Mouse (Mus musculus) CH12.LX (cell line): ENCODE measurements around the gene Cdk13. TPM values are rescaled to one million over a fixed set of nuclear protein-coding genes. Genes with fewer than 3 reads are reported as not detected.

Source experiments
- DNase-seq: peaks from one replicate; pipeline ENCODE4 v3.0.0-alpha.2; 2013; ENCODE audit errors: extremely low read depth
- H3K27ac ChIP-seq: 2 replicates; pipeline ENCODE4 v1.5.1; 2012; ENCODE audit warnings: low read depth, mild to moderate bottlenecking, control low read depth, moderate library complexity; ENCODE audit not compliant: insufficient read depth
- H3K27me3 ChIP-seq: replicated peaks from 2 replicates; pipeline ENCODE3; 2012; ENCODE audit warnings: inconsistent platforms
- H3K36me3 ChIP-seq, 2 experiments: replicated peaks in 1 of 2; 2 replicates each; pipeline versions ENCODE3 to v1.6.1; 2012; ENCODE audit warnings: inconsistent platforms in 1 of 2, low read length in 1 of 2, mild to moderate bottlenecking in 1 of 2, mixed read lengths in 1 of 2, moderate library complexity in 1 of 2; ENCODE audit not compliant: control insufficient read depth in 1 of 2, insufficient read depth in 1 of 2
- H3K4me1 ChIP-seq, 2 experiments: 2 replicates each; pipeline ENCODE4 v1.6.1; 2012; ENCODE audit warnings: inconsistent platforms in 1 of 2, moderate library complexity in 1 of 2; ENCODE audit not compliant: insufficient read depth in 2 of 2, control insufficient read depth in 1 of 2
- H3K4me2 ChIP-seq: 2 replicates; pipeline ENCODE4 v1.6.1; 2012; ENCODE audit warnings: low read depth, mild to moderate bottlenecking, control low read depth; ENCODE audit not compliant: poor library complexity, insufficient read depth, severe bottlenecking
- H3K4me3 ChIP-seq, 3 experiments: fragments of 150-350 bp in 1 of 3; sonication (generic) in 1 of 3; replicated peaks in 1 of 3; 2 replicates each; pipeline versions ENCODE3 to v1.5.1; 2011 to 2012; ENCODE audit warnings: low read depth in 2 of 3, low read length in 2 of 3, mild to moderate bottlenecking in 2 of 3, moderate library complexity in 2 of 3, control low read depth in 1 of 3, improper control_type of control experiment in 1 of 3, inconsistent platforms in 1 of 3, mixed read lengths in 1 of 3; ENCODE audit not compliant: poor library complexity in 1 of 3
- H3K79me2 ChIP-seq: replicated peaks from 2 replicates; pipeline ENCODE4 v1.6.1; 2012; ENCODE audit warnings: mild to moderate bottlenecking, moderate library complexity; ENCODE audit not compliant: control insufficient read depth, poor library complexity, insufficient read depth, severe bottlenecking; ENCODE audit errors: extremely low read depth
- H3K9ac ChIP-seq: 2 replicates; pipeline ENCODE4 v1.6.1; 2012; ENCODE audit warnings: low read depth, mild to moderate bottlenecking, control low read depth, moderate library complexity; ENCODE audit not compliant: insufficient read depth
- H3K9me3 ChIP-seq: replicated peaks from 2 replicates; pipeline ENCODE3; 2012; ENCODE audit warnings: low read length, inconsistent platforms, mixed read lengths
- E2F4 ChIP-seq: IDR thresholded peaks from 2 replicates; pipeline ENCODE4 v1.6.1; 2011; ENCODE audit warnings: low read depth, low read length, improper control_type of control experiment; ENCODE audit not compliant: insufficient replicate concordance
- ELF1 ChIP-seq: IDR thresholded peaks from 2 replicates; pipeline ENCODE4 v1.6.1; 2014; ENCODE audit warnings: low read depth, mild to moderate bottlenecking, inconsistent platforms, low read length, improper control_type of control experiment
- HCFC1 ChIP-seq: IDR thresholded peaks from 2 replicates; pipeline ENCODE4 v1.6.1; 2012; ENCODE audit warnings: low read depth, mild to moderate bottlenecking, inconsistent platforms, low read length, improper control_type of control experiment
- IRF4 ChIP-seq: IDR thresholded peaks from 2 replicates; pipeline ENCODE4 v1.6.1; 2014; ENCODE audit warnings: low read depth, mild to moderate bottlenecking, inconsistent platforms, low read length, improper control_type of control experiment
- MAFK ChIP-seq: IDR thresholded peaks from 2 replicates; pipeline ENCODE4 v1.6.1; 2011; ENCODE audit warnings: low read length, improper control_type of control experiment; ENCODE audit not compliant: insufficient replicate concordance
- MAZ ChIP-seq: IDR thresholded peaks from 2 replicates; pipeline ENCODE4 v1.6.1; 2012; ENCODE audit warnings: low read depth, mild to moderate bottlenecking, inconsistent platforms, low read length, improper control_type of control experiment, moderate library complexity
- MEF2A ChIP-seq: IDR thresholded peaks from 2 replicates; pipeline ENCODE4 v1.6.1; 2014; ENCODE audit warnings: low read depth, mild to moderate bottlenecking, inconsistent platforms, low read length, improper control_type of control experiment, borderline replicate concordance
- MXI1 ChIP-seq: IDR thresholded peaks from 2 replicates; pipeline ENCODE4 v1.6.1; 2011; ENCODE audit warnings: mild to moderate bottlenecking, low read depth, low read length, improper control_type of control experiment
- NELFE ChIP-seq: IDR thresholded peaks from 2 replicates; pipeline ENCODE4 v1.6.1; 2011; ENCODE audit warnings: low read depth, low read length, improper control_type of control experiment
- POLR2A ChIP-seq: IDR thresholded peaks from 2 replicates; pipeline ENCODE4 v1.6.1; 2011; ENCODE audit warnings: low read depth, mild to moderate bottlenecking, improper control_type of control experiment, low read length
- POLR2AphosphoS2 ChIP-seq: IDR thresholded peaks from 2 replicates; pipeline ENCODE4 v1.6.1; 2011; ENCODE audit warnings: low read depth, low read length, improper control_type of control experiment
- RCOR1 ChIP-seq: conservative IDR thresholded peaks from 2 replicates; pipeline ENCODE4 v1.6.1; 2012; ENCODE audit warnings: low read depth, mild to moderate bottlenecking, inconsistent platforms, low read length, improper control_type of control experiment
- SMC3 ChIP-seq: IDR thresholded peaks from 2 replicates; pipeline ENCODE4 v1.6.1; 2011; ENCODE audit warnings: low read depth, low read length, improper control_type of control experiment
- TBP ChIP-seq: conservative IDR thresholded peaks from 2 replicates; pipeline ENCODE4 v1.6.1; 2011; ENCODE audit warnings: low read depth, low read length, improper control_type of control experiment
- UBTF ChIP-seq: IDR thresholded peaks from 2 replicates; pipeline ENCODE4 v1.6.1; 2012; ENCODE audit warnings: low read depth, mild to moderate bottlenecking, inconsistent platforms, low read length, improper control_type of control experiment, moderate library complexity
- USF1 ChIP-seq: IDR thresholded peaks from 2 replicates; pipeline ENCODE4 v1.6.1; 2014; ENCODE audit warnings: low read depth, mild to moderate bottlenecking, inconsistent platforms, low read length, improper control_type of control experiment
- USF2 ChIP-seq: conservative IDR thresholded peaks from 2 replicates; pipeline ENCODE4 v1.6.1; 2011; ENCODE audit warnings: low read depth, low read length, improper control_type of control experiment
- ZC3H11A ChIP-seq: IDR thresholded peaks from 2 replicates; pipeline ENCODE4 v1.6.1; 2012; ENCODE audit warnings: low read depth, mild to moderate bottlenecking, inconsistent platforms, low read length, improper control_type of control experiment
- ZMIZ1 ChIP-seq: IDR thresholded peaks from 2 replicates; pipeline ENCODE4 v1.6.1; 2012; ENCODE audit warnings: low read depth, mild to moderate bottlenecking, inconsistent platforms, low read length, improper control_type of control experiment
- ZNF384 ChIP-seq: IDR thresholded peaks from 2 replicates; pipeline ENCODE4 v1.6.1; 2012; ENCODE audit warnings: low read depth, low read length, improper control_type of control experiment, inconsistent platforms
- dilution Hi-C: fragments of 300-500 bp; cut with MboI; formaldehyde crosslinking; loops from 2 replicates; pipeline ENCODE4 v1.14.3; 2020; ENCODE audit warnings: low sequenced_read_pairs; ENCODE audit not compliant: extremely low pct_unique_long_range_greater_than_20kb, extremely low pct_ligation_motif_present
- in situ Hi-C: fragments of 300-500 bp; cut with MboI; formaldehyde crosslinking; loops from 3 replicates; pipeline ENCODE4 v1.14.3; 2019; ENCODE audit warnings: low sequenced_read_pairs, low pct_ligation_motif_present, low pct_unique_long_range_greater_than_20kb, mixed read lengths
- polyA plus RNA-seq: library from polyadenylated mRNA; unstranded; fragments of >175 nt; gene quantifications from 2 replicates; pipeline ENCODE4 v1.2.1, GENCODE M21; 2012; ENCODE audit warnings: low read depth; ENCODE audit not compliant: insufficient read length
- total RNA-seq, 2 experiments: library from RNA; depleted of rRNA; stranded (reverse); fragments of 300-350 nt in 1 of 2; fragments of >200 nt in 1 of 2; gene quantifications; 2 replicates each; pipeline ENCODE4 v1.2.3; 2012 to 2014

Gene Cdk13
- total and polyA plus RNA-seq, 3 experiments: 19.8 to 27.3 (median 20.1) TPM

DNA sequence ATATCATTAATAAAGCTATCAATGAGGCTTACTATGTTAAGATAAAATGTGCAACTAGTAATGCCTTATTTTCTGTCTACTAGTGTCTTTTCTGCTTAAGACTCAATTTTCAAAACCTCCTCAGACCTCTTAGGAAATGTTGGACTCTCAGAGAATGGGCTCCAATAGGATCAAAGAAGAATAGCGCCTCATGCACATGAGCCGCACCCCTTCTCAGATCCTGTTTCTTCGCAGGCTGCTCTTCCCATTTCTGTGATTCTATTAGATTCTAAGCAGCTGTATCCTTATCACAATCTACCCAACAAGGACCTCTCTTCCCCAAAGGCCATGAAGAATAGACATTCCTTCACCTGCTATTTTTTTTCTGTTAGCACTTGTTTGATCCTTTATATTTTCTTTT is 76.1 kb downstream of the Cdk13 start:
- no peak overlapping the region for H3K4me2 ChIP-seq
- DNase-seq: no peak
- no peak for TF ChIP-seq IRF4
- no peak for TF ChIP-seq ZNF384
- TF ChIP-seq USF1: no peak
- no peak for TF ChIP-seq ELF1
- TF ChIP-seq RCOR1: no peak
- TF ChIP-seq E2F4: no peak
- no peak for TF ChIP-seq POLR2A
- TF ChIP-seq MAZ: no peak
- no peak for TF ChIP-seq USF2
- TF ChIP-seq ZC3H11A: no peak
- TF ChIP-seq ZMIZ1: no peak
- no peak for TF ChIP-seq MEF2A
- no peak for TF ChIP-seq MAFK
- no peak for TF ChIP-seq MXI1
- no peak for TF ChIP-seq UBTF
- no peak for TF ChIP-seq HCFC1
- TF ChIP-seq TBP: no peak
- no peak for TF ChIP-seq NELFE
- no peak for TF ChIP-seq SMC3
- TF ChIP-seq, all 38 proteins: peak for 0
- Histone ChIP-seq H3K4me1 (no peaks in the 10 kb centered on the region), H3K4me3 (no peak overlapping the region), H3K36me3 (peaks cover 13 to 25% of the 10 kb centered on the region in 2 experiments), H3K9ac (no peak overlapping the region), H3K27ac (no peak overlapping the region), H3K9me3 (no peaks in the 10 kb centered on the region), H3K27me3 (no peaks in the 10 kb centered on the region), H3K79me2 (no peaks in the 10 kb centered on the region)
- dilution Hi-C loops: no loop called here
- in situ Hi-C loops: loop anchor here (25.0 kb wide), 1 partner anchor 259 kb away; the partner anchor contains the start of gene Yae1d1

DNA sequence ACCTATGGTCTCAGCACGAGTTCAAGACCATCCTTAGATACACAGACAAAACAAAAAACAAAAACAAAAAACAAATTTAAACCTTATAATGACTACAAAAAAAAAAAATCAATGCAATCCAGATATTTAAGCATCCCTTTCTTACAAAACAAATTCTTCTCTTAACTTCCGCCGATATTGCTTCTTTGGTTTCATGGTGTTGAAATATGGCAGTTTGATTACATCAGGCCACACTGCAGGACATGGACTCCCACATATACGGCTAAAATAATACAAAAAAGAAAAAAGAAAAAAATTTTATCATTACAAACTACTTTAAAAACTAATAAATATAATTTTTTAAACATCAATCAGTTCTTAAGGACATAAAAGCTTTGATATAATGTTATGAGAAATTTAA is 77.0 kb downstream of the Cdk13 start:
- Histone ChIP-seq H3K9me3 (no peaks in the 10 kb centered on the region), H3K9ac (no peak overlapping the region), H3K4me2 (no peak overlapping the region), H3K79me2 (no peaks in the 10 kb centered on the region), H3K36me3 (peaks cover 13 to 30% of the 10 kb centered on the region in 2 experiments), H3K4me1 (no peaks in the 10 kb centered on the region), H3K4me3 (no peak overlapping the region), H3K27ac (no peak overlapping the region), H3K27me3 (no peaks in the 10 kb centered on the region)
- dilution Hi-C loops (no loop called here), in situ Hi-C loops (loop anchor here (25.0 kb wide), 1 partner anchor 259 kb away; the partner anchor contains the start of gene Yae1d1)
- DNase-seq: no peak
- TF ChIP-seq NELFE: no peak
- no peak for TF ChIP-seq POLR2AphosphoS2
- no peak for TF ChIP-seq ZNF384
